19 mouse cellular contexts compared by ENCODE assay signal in genomic region chrX:51537082-51537481, GRCm38 (mm10).
DNase-seq lines count a peak whose midpoint lies in the region; ATAC-seq and TF ChIP-seq lines count a peak whose summit lies in the region.
"Had no signal": no experiment of that assay in that cellular context is flagged by ENCODE, and none has a peak within 500 bp of the region (broad histone marks: within the 10 kb centered on the region; RNA-seq: fewer than 3 reads in every experiment).

No protein-coding gene starts in this region.

- H3K36me3 ChIP-seq in forebrain, postnatal 0 days (ENCODE audit: insufficient read depth): no peaks in the 10 kb centered on the region
- no peaks in the 10 kb centered on the region for H3K36me3 ChIP-seq in forebrain, embryonic 10.5 days (replicated peaks)
- no peaks in the 10 kb centered on the region for H3K36me3 ChIP-seq in heart, adult 2 months (ENCODE audit: control insufficient read depth, insufficient read depth, low read length)
- H3K36me3 ChIP-seq: embryonic facial prominence, embryonic 13.5 days; forebrain, embryonic 12.5 days; heart, embryonic 15.5 days; liver, embryonic 13.5 days had no signal

- no peak overlapping the region for H3K4me2 ChIP-seq in forebrain, postnatal 0 days (ENCODE audit: low read depth)
- H3K4me2 ChIP-seq: embryonic facial prominence, embryonic 13.5 days; forebrain, embryonic 12.5 days; heart, embryonic 15.5 days; liver, embryonic 13.5 days had no signal

- TF ChIP-seq EP300 in heart, adult 2 months (IDR thresholded peaks at IDR 0.05; ENCODE audit: insufficient read depth, low read depth, low read length): no peak

- H3K9ac ChIP-seq in forebrain, postnatal 0 days: no peak overlapping the region
- no peak overlapping the region for H3K9ac ChIP-seq in heart, adult 2 months (ENCODE audit: low read depth, low read length)
- H3K9ac ChIP-seq: embryonic facial prominence, embryonic 13.5 days; forebrain, embryonic 12.5 days; heart, embryonic 15.5 days; liver, embryonic 13.5 days had no signal

- no peaks in the 10 kb centered on the region for H3K4me1 ChIP-seq in forebrain, postnatal 0 days (ENCODE audit: insufficient read depth)
- peaks cover 8% of the 10 kb centered on the region; the same call in 1 of the 2 replicates for H3K4me1 ChIP-seq in forebrain, embryonic 10.5 days
- no peaks in the 10 kb centered on the region for H3K4me1 ChIP-seq in heart, adult 2 months (ENCODE audit: control insufficient read depth, insufficient read depth, low read length)
- H3K4me1 ChIP-seq: embryonic facial prominence, embryonic 13.5 days; forebrain, embryonic 12.5 days; heart, embryonic 15.5 days; liver, embryonic 13.5 days had no signal

- no peak for TF ChIP-seq POLR2A in heart, adult 2 months (IDR thresholded peaks at IDR 0.05; ENCODE audit: insufficient read depth, low read depth, low read length)

- H3K79me2 ChIP-seq in heart, adult 2 months (replicated peaks; ENCODE audit: control insufficient read depth, insufficient read depth, low read length): no peaks in the 10 kb centered on the region

- 85% methylated on average over 3 of the region's 3 CpGs for WGBS in forebrain, postnatal 0 days
- WGBS in forebrain, embryonic 10.5 days: 91% methylated on average over 3 of the region's 3 CpGs
- 82% methylated on average over 3 of the region's 3 CpGs for WGBS in heart, adult 2 months

- no peaks in the 10 kb centered on the region for H3K9me3 ChIP-seq in forebrain, postnatal 0 days (ENCODE audit: low read length)
- H3K9me3 ChIP-seq in forebrain, embryonic 10.5 days: no peaks in the 10 kb centered on the region
- H3K9me3 ChIP-seq: embryonic facial prominence, embryonic 13.5 days; forebrain, embryonic 12.5 days; heart, embryonic 15.5 days; liver, embryonic 13.5 days had no signal

- H3K27ac ChIP-seq in forebrain, postnatal 0 days (ENCODE audit: low read depth, low read length): no peak overlapping the region
- H3K27ac ChIP-seq in forebrain, embryonic 10.5 days: no peak overlapping the region
- H3K27ac ChIP-seq in heart, adult 2 months: no peak overlapping the region
- H3K27ac ChIP-seq: embryonic facial prominence, embryonic 13.5 days; forebrain, embryonic 12.5 days; heart, embryonic 15.5 days; hindbrain, postnatal 0 days; liver, embryonic 13.5 days had no signal

- no peak for ATAC-seq in forebrain, postnatal 0 days
- ATAC-seq: hindbrain, postnatal 0 days; intestine, postnatal 0 days had no signal

- H3K4me3 ChIP-seq in forebrain, postnatal 0 days (ENCODE audit: low read depth, low read length): no peak overlapping the region
- no peak overlapping the region for H3K4me3 ChIP-seq in forebrain, embryonic 10.5 days
- no peak overlapping the region for H3K4me3 ChIP-seq in heart, adult 2 months
- H3K4me3 ChIP-seq: embryonic facial prominence, embryonic 13.5 days; forebrain, embryonic 12.5 days; heart, embryonic 15.5 days; liver, embryonic 13.5 days had no signal

- peak; percentile 9 for DNase-seq in forebrain, postnatal 0 days
- no peak for DNase-seq in forebrain, embryonic 10.5 days (ENCODE audit: extremely low spot score, low spot score)
- peak; percentile 3 for DNase-seq in right cerebral cortex, adult 18-20 months
- DNase-seq in right cerebral cortex, postnatal 4 days: no peak
- DNase-seq in lung, postnatal 14 days: peak; percentile 9
- DNase-seq in left cerebral cortex, postnatal 4 days: no peak
- no peak for DNase-seq in heart, adult 2 months
- DNase-seq: cerebellum, postnatal 10 days; gastrocnemius, postnatal 14 days; heart, postnatal 4 days; kidney, postnatal 10 days; liver, embryonic 13.5 days; right cerebral cortex, postnatal 25 days had no signal

- no peak for TF ChIP-seq CTCF in forebrain, postnatal 0 days (IDR thresholded peaks at IDR 0.05; ENCODE audit: low read depth)
- TF ChIP-seq CTCF in heart, adult 2 months (IDR thresholded peaks at IDR 0.05): no peak

- intact Hi-C loops in left cerebral cortex, postnatal 4 days (cut with DNase I): no loop called here
- intact Hi-C loops in heart, adult 2 months (cut with DNase I): no loop called here

- no peaks in the 10 kb centered on the region for H3K27me3 ChIP-seq in forebrain, postnatal 0 days (ENCODE audit: insufficient read depth, low read length)
- H3K27me3 ChIP-seq in forebrain, embryonic 10.5 days (ENCODE audit: poor library complexity, severe bottlenecking): peaks cover 6% of the 10 kb centered on the region
- H3K27me3 ChIP-seq in heart, adult 2 months (ENCODE audit: control insufficient read depth, insufficient read depth, low read length): no peaks in the 10 kb centered on the region
- H3K27me3 ChIP-seq: CH12.LX; forebrain, embryonic 12.5 days; heart, embryonic 15.5 days; liver, embryonic 13.5 days had no signal

Comparison
In these comparisons a context has a peak if more than half of its experiments do, and no peak if none do; other contexts are left out.
1. DNase-seq: peak in forebrain, postnatal 0 days (single experiment), right cerebral cortex, adult 18-20 months (single experiment) and lung, postnatal 14 days (single experiment); none in forebrain, embryonic 10.5 days (single experiment), right cerebral cortex, postnatal 4 days (single experiment), left cerebral cortex, postnatal 4 days (single experiment) and heart, adult 2 months (0 of 2).